Mouse (Mus musculus): ENCODE measurements around the gene Gm17509. TPM values are rescaled to one million over a fixed set of nuclear protein-coding genes. Genes with fewer than 3 reads are reported as not detected.

Gm17509 gene
- total RNA-seq (2021) (not detected), polyA plus RNA-seq (2012; rRNA removed) (not detected in 2 replicates)
- long read RNA-seq = 0 reads

DNA sequence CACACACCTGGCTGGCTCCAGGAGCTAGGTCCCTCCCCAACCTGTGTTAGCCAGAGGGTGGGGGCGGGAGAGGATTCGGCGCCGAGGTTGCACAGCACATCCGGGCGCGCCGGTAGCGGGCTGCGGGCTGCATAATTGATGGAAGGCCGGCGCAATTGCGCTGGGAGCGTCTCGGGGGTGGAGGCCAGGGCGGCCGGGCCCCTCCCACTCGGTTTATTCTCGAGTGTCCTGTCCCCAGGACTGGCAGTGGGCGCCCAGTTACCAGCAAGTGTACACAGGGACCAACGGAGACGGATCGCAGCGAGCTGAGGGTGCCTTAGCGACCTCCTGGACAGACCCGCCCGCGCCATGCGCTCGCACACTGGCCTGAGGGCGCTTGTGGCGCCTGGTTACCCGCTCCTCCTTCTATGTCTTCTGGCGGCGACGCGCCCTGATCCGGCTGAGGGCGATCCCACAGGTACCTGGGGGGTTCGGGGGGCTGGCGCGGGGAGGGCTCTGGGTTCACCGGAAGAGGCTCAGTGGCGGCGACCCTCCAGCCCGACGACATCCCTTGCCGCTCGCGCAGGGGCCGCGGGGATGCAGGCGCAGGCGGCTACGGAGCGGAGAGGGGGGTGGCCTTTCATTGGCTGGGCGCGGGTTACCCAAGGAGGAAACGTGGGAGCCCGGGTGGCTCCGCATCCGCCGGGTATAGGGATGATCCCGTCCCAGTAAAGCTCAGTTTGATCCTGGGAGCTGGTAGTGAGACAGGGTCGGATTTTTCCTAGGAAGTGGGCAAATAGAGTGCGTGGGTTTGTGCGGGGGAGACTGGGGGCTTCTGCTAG is at the start of gene Gm17509:
Gene Gm17509, minus strand, starts transcription at position 575 of the 821 bp plus-strand sequence.
- DNase-seq = peak; percentile 37 to 58
- no peaks in the 10 kb centered on the region for H3K79me2 ChIP-seq (replicated peaks; ENCODE audit: control insufficient read depth, insufficient read depth, low read length)
- no peak for TF ChIP-seq POLR2A (IDR thresholded peaks at IDR 0.05; ENCODE audit: insufficient read depth, low read depth, low read length)
- no peak for TF ChIP-seq CTCF (IDR thresholded peaks at IDR 0.05)
- TF ChIP-seq EP300 (IDR thresholded peaks at IDR 0.05; ENCODE audit: insufficient read depth, low read depth, low read length) = no peak
- H3K4me1 ChIP-seq (ENCODE audit: control insufficient read depth, insufficient read depth, low read length) = no peaks in the 10 kb centered on the region
- peak within 1 kb of the TSS; percentile 50 for H3K9ac ChIP-seq (ENCODE audit: low read depth, low read length)
- intact Hi-C loops (cut with DNase I) = no loop called here
- peak within 1 kb of the TSS; percentile 33 for H3K4me3 ChIP-seq
- 1% methylated on average over 67 of the region's 67 CpGs for WGBS
- H3K36me3 ChIP-seq (ENCODE audit: control insufficient read depth, insufficient read depth, low read length) = no peaks in the 10 kb centered on the region
- peaks cover 9% of the 10 kb centered on the region for H3K27me3 ChIP-seq (ENCODE audit: control insufficient read depth, insufficient read depth, low read length)
- H3K27ac ChIP-seq = no peak within 1 kb of the TSS

DNA sequence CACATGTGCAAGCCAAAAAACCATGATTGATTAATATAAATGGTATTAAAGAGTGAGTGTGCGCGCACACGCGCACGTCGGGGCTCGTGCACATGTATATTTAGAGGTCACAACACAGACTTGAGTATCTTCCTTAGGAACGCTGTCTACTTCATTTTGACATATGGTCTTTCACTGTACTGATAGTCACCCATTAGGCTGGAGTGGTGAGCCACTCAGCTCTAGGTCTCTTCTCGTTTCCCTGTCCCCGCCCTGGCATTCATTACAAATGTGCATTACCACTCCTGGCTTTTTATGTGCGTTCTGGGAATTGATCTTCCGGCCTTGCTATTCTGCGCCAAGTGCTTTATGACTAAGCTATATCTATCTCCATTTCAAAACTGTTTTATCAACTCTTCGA is 47.1 kb upstream of the Gm17509 start:
- 93% methylated on average over 14 of the region's 14 CpGs for WGBS
- intact Hi-C loops (cut with DNase I) = no loop called here

DNA sequence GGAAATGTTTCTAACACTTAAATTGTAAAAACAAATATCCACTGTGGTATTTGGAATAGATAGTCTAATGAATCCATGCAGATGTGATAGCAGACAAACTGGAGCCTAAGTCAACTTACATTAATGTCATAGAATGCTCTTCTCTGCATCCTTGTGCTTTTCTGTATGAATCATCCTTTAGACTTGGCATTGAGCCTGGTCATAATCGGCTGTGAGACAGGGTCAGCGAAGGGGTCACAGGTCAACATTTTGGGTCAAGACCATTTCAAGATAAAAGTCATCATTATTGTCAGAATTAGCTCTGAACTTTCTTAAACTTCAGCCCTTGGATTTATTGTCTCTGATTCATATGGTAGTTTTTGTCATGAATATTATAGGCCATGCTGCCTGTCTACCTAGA is 45.3 kb upstream of the Gm17509 start:
- no peak for DNase-seq
- Histone ChIP-seq H3K79me2 (replicated peaks; ENCODE audit: control insufficient read depth, insufficient read depth, low read length) (no peaks in the 10 kb centered on the region), H3K36me3 (ENCODE audit: control insufficient read depth, insufficient read depth, low read length) (no peaks in the 10 kb centered on the region), H3K4me1 (ENCODE audit: control insufficient read depth, insufficient read depth, low read length) (no peaks in the 10 kb centered on the region), H3K4me3 (no peak overlapping the region), H3K9ac (ENCODE audit: low read depth, low read length) (no peak overlapping the region), H3K27ac (no peak overlapping the region), H3K27me3 (ENCODE audit: control insufficient read depth, insufficient read depth, low read length) (no peaks in the 10 kb centered on the region; the same call in 1 of the 2 replicates)
- intact Hi-C loops (cut with DNase I) = no loop called here
- TF ChIP-seq POLR2A (IDR thresholded peaks at IDR 0.05; ENCODE audit: insufficient read depth, low read depth, low read length) = no peak
- TF ChIP-seq EP300 (IDR thresholded peaks at IDR 0.05; ENCODE audit: insufficient read depth, low read depth, low read length) = no peak
- TF ChIP-seq CTCF (IDR thresholded peaks at IDR 0.05) = no peak
- WGBS = 51% methylated on average over 2 of the region's 2 CpGs

More for the DNA sequence above, 47.1 kb upstream of the Gm17509 start:
- Histone ChIP-seq H3K27ac (no peak overlapping the region), H3K27me3 (ENCODE audit: control insufficient read depth, insufficient read depth, low read length) (no peaks in the 10 kb centered on the region; the same call in 1 of the 2 replicates), H3K79me2 (replicated peaks; ENCODE audit: control insufficient read depth, insufficient read depth, low read length) (no peaks in the 10 kb centered on the region), H3K9ac (ENCODE audit: low read depth, low read length) (no peak overlapping the region), H3K4me1 (ENCODE audit: control insufficient read depth, insufficient read depth, low read length) (no peaks in the 10 kb centered on the region), H3K4me3 (no peak overlapping the region), H3K36me3 (ENCODE audit: control insufficient read depth, insufficient read depth, low read length) (no peaks in the 10 kb centered on the region)
- no peak for DNase-seq
- TF ChIP-seq CTCF (IDR thresholded peaks at IDR 0.05) (no peak), POLR2A (IDR thresholded peaks at IDR 0.05; ENCODE audit: insufficient read depth, low read depth, low read length) (no peak), EP300 (IDR thresholded peaks at IDR 0.05; ENCODE audit: insufficient read depth, low read depth, low read length) (no peak)

DNA sequence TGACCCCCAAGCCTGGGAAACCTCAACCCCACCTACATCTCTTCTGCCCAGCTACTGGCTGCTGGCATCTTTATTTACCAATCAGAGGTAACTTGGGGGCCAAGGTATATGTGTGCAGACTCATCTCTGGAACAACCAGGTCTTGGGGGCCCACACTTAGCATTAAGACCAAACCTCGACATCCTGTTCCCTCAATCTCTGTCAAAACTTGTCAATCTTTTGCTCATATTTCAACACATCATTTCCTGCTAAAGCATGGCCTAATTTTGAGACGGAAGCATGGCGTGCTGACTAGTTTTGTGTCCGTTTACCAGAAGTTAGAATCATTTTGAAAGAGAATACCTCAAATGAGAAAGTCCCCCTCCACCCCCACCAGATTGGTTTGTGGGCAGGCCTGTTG is 39.8 kb upstream of the Gm17509 start:
- intact Hi-C loops (cut with DNase I) = no loop called here
- Histone ChIP-seq H3K9ac (ENCODE audit: low read depth, low read length) (no peak overlapping the region), H3K27me3 (ENCODE audit: control insufficient read depth, insufficient read depth, low read length) (no peaks in the 10 kb centered on the region), H3K4me1 (ENCODE audit: control insufficient read depth, insufficient read depth, low read length) (no peaks in the 10 kb centered on the region), H3K4me3 (no peak overlapping the region), H3K27ac (no peak overlapping the region), H3K79me2 (replicated peaks; ENCODE audit: control insufficient read depth, insufficient read depth, low read length) (no peaks in the 10 kb centered on the region), H3K36me3 (ENCODE audit: control insufficient read depth, insufficient read depth, low read length) (no peaks in the 10 kb centered on the region)
- WGBS = 90% methylated on average over 4 of the region's 4 CpGs
- no peak for DNase-seq
- TF ChIP-seq CTCF (IDR thresholded peaks at IDR 0.05) (no peak), EP300 (IDR thresholded peaks at IDR 0.05; ENCODE audit: insufficient read depth, low read depth, low read length) (no peak), POLR2A (IDR thresholded peaks at IDR 0.05; ENCODE audit: insufficient read depth, low read depth, low read length) (no peak)

DNA sequence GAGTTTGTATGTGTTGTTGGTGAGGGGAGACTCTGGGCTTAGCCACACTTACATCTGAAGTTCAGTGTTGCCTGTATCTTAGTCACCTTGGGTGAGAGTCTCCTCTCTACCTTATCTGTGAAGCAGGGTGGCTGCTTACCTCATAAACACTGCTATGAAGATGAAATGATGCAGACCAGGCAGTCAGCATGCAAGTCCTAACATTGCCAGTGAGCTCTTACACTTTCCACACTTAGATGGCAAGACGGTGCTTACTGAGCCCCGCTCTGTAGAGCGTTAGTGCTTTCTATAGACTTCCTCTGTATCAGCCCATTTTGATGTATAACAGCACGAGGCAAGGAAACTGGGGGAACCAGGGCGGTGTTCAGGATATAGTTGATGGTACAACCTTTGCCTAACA is 21.7 kb upstream of the Gm17509 start:
- Histone ChIP-seq H3K9ac (ENCODE audit: low read depth, low read length) (no peak overlapping the region), H3K4me1 (ENCODE audit: control insufficient read depth, insufficient read depth, low read length) (no peaks in the 10 kb centered on the region), H3K36me3 (ENCODE audit: control insufficient read depth, insufficient read depth, low read length) (no peaks in the 10 kb centered on the region), H3K27ac (no peak overlapping the region), H3K27me3 (ENCODE audit: control insufficient read depth, insufficient read depth, low read length) (no peaks in the 10 kb centered on the region), H3K4me3 (no peak overlapping the region), H3K79me2 (replicated peaks; ENCODE audit: control insufficient read depth, insufficient read depth, low read length) (no peaks in the 10 kb centered on the region)
- WGBS = 73% methylated on average over 5 of the region's 5 CpGs
- TF ChIP-seq CTCF (IDR thresholded peaks at IDR 0.05) = no peak
- TF ChIP-seq POLR2A (IDR thresholded peaks at IDR 0.05; ENCODE audit: insufficient read depth, low read depth, low read length) = no peak
- TF ChIP-seq EP300 (IDR thresholded peaks at IDR 0.05; ENCODE audit: insufficient read depth, low read depth, low read length) = no peak
- intact Hi-C loops (cut with DNase I) = no loop called here
- no peak for DNase-seq

DNA sequence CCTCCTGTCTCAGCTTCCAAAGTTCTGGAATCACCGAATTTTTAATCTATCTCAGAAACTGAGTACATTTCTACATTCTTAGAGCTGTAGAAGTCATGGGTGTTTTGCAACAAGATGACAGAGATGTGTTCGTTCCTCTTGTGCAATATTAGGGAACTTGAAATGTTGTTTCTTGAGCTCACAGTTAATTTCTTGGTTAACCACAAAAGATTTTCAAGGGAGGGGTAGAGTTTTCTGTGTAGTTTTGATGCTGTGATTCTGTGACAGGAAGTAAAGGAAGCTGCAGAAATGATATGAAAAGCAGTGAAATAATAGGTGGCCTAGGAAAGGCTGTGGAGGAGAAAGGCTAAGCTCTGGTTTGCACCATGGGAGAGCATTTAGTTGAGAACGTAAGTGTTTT is 21.2 kb upstream of the Gm17509 start:
- 74% methylated on average over 3 of the region's 3 CpGs for WGBS
- Histone ChIP-seq H3K9ac (ENCODE audit: low read depth, low read length) (no peak overlapping the region), H3K27ac (no peak overlapping the region), H3K79me2 (replicated peaks; ENCODE audit: control insufficient read depth, insufficient read depth, low read length) (no peaks in the 10 kb centered on the region), H3K27me3 (ENCODE audit: control insufficient read depth, insufficient read depth, low read length) (no peaks in the 10 kb centered on the region), H3K36me3 (ENCODE audit: control insufficient read depth, insufficient read depth, low read length) (no peaks in the 10 kb centered on the region), H3K4me1 (ENCODE audit: control insufficient read depth, insufficient read depth, low read length) (no peaks in the 10 kb centered on the region), H3K4me3 (no peak overlapping the region)
- no peak for TF ChIP-seq CTCF (IDR thresholded peaks at IDR 0.05)
- TF ChIP-seq EP300 (IDR thresholded peaks at IDR 0.05; ENCODE audit: insufficient read depth, low read depth, low read length) = no peak
- no peak for TF ChIP-seq POLR2A (IDR thresholded peaks at IDR 0.05; ENCODE audit: insufficient read depth, low read depth, low read length)
- DNase-seq = no peak
- intact Hi-C loops (cut with DNase I) = no loop called here
